21 mouse cellular contexts compared by ENCODE assay signal in genomic region chr9:66874297-66874696, GRCm38 (mm10). TPM values are rescaled to one million over a fixed set of nuclear protein-coding genes. Genes with fewer than 3 reads are reported as not detected.
DNase-seq lines count a peak whose midpoint lies in the region; ATAC-seq and TF ChIP-seq lines count a peak whose summit lies in the region.
"Had no signal": no experiment of that assay in that cellular context is flagged by ENCODE, and none has a peak within 500 bp of the region (broad histone marks: within the 10 kb centered on the region; RNA-seq: fewer than 3 reads in every experiment).

No protein-coding gene starts in this region.

- dilution Hi-C loops in CH12.LX (cut with MboI; ENCODE audit: extremely low pct_ligation_motif_present, extremely low pct_unique_long_range_greater_than_20kb, low sequenced_read_pairs): no loop called here

- no peak for TF ChIP-seq POLR2A in CH12.LX (IDR thresholded peaks at IDR 0.05; ENCODE audit: low read depth, low read length)
- TF ChIP-seq POLR2A in small intestine, adult 2 months (IDR thresholded peaks at IDR 0.05; ENCODE audit: low read depth, low read length): no peak

- WGBS in small intestine, adult 2 months: 96% methylated on average over 5 of the region's 5 CpGs
- 95% methylated on average over 5 of the region's 5 CpGs for WGBS in heart, embryonic 12.5 days

- intact Hi-C loops in gastrocnemius, postnatal 14 days (cut with DNase I; ENCODE audit: low total_unique reads): no loop called here

- no peaks in the 10 kb centered on the region for H3K27me3 ChIP-seq in megakaryocyte, embryonic 14.5 days (replicated peaks)
- no peaks in the 10 kb centered on the region for H3K27me3 ChIP-seq in CH12.LX (replicated peaks)
- H3K27me3 ChIP-seq in small intestine, adult 2 months (ENCODE audit: control insufficient read depth, insufficient read depth, low read length): no peaks in the 10 kb centered on the region
- H3K27me3 ChIP-seq in heart, embryonic 12.5 days (replicated peaks): no peaks in the 10 kb centered on the region
- H3K27me3 ChIP-seq: embryonic facial prominence, embryonic 15.5 days; forebrain, embryonic 12.5 days; heart, embryonic 13.5 days; hindbrain, embryonic 12.5 days had no signal

- peaks cover 75% of the 10 kb centered on the region for H3K4me1 ChIP-seq in megakaryocyte, embryonic 14.5 days
- H3K4me1 ChIP-seq in CH12.LX (ENCODE audit: control insufficient read depth in 1 of 2, insufficient read depth in 2 of 2): peaks cover 4% of the 10 kb centered on the region in 2 experiments; a peak in 2 of 4 replicates
- H3K4me1 ChIP-seq in small intestine, adult 2 months (ENCODE audit: control insufficient read depth, insufficient read depth, insufficient read length, low read length): peaks cover 6% of the 10 kb centered on the region; the same call in 1 of the 2 replicates
- 0 out of 2 replicates have a peak, but pooled peaks cover 11% of the 10 kb centered on the region for H3K4me1 ChIP-seq in heart, embryonic 12.5 days (replicated peaks)
- H3K4me1 ChIP-seq: embryonic facial prominence, embryonic 15.5 days; forebrain, embryonic 12.5 days; hindbrain, embryonic 12.5 days had no signal

- no peak for TF ChIP-seq CTCF in CH12.LX (conservative IDR thresholded peaks at IDR 0.05 in 1 of 2, IDR thresholded peaks at IDR 0.05 in 1 of 2; ENCODE audit: low read depth in 2 of 2, low read length in 2 of 2)
- no peak for TF ChIP-seq CTCF in small intestine, adult 2 months (IDR thresholded peaks at IDR 0.05; ENCODE audit: extremely low read depth, insufficient read length, insufficient replicate concordance, low read depth, low read length)

- ATAC-seq in megakaryocyte, adult 5-6 weeks (ENCODE audit: poor library complexity, severe bottlenecking): no peak
- ATAC-seq in erythroblast, adult 5-6 weeks (replicated peaks; ENCODE audit: low FRiP score, poor library complexity, severe bottlenecking): peak; percentile 52
- no peak for ATAC-seq in heart, embryonic 12.5 days (ENCODE audit: insufficient number of reproducible peaks, low FRiP score)
- ATAC-seq: forebrain, embryonic 16.5 days; hindbrain, embryonic 16.5 days had no signal

- TF ChIP-seq RAD21 in CH12.LX (IDR thresholded peaks at IDR 0.05; ENCODE audit: low read depth, low read length): no peak

- H3K9ac ChIP-seq in CH12.LX (ENCODE audit: insufficient read depth, low read depth): no peak overlapping the region
- H3K9ac ChIP-seq in heart, embryonic 12.5 days: no peak overlapping the region
- H3K9ac ChIP-seq: embryonic facial prominence, embryonic 15.5 days; forebrain, embryonic 12.5 days; heart, embryonic 13.5 days; hindbrain, embryonic 12.5 days had no signal

- H3K27ac ChIP-seq in CH12.LX (ENCODE audit: insufficient read depth, low read depth): peak overlapping the region; percentile 17; the same call in 1 of the 2 replicates
- peak overlapping the region; percentile 50 for H3K27ac ChIP-seq in small intestine, adult 2 months (ENCODE audit: insufficient read depth, low read depth, low read length)
- no peak overlapping the region for H3K27ac ChIP-seq in heart, embryonic 12.5 days (ENCODE audit: poor library complexity, severe bottlenecking)
- H3K27ac ChIP-seq: embryonic facial prominence, embryonic 15.5 days; forebrain, embryonic 12.5 days; heart, embryonic 13.5 days; hindbrain, embryonic 12.5 days had no signal

- no peaks in the 10 kb centered on the region for H3K79me2 ChIP-seq in CH12.LX (replicated peaks; ENCODE audit: control insufficient read depth, extremely low read depth, insufficient read depth, poor library complexity, severe bottlenecking)

- no peak for TF ChIP-seq EP300 in CH12.LX (IDR thresholded peaks at IDR 0.05; ENCODE audit: low read length)

- peak overlapping the region; percentile 70 for H3K4me3 ChIP-seq in megakaryocyte, embryonic 14.5 days (replicated peaks)
- H3K4me3 ChIP-seq in CH12.LX (replicated peaks in 1 of 3; ENCODE audit: low read depth in 2 of 3, low read length in 2 of 3, poor library complexity in 1 of 3): peak overlapping the region in 1 of 3 experiments; percentile 10
- no peak overlapping the region for H3K4me3 ChIP-seq in small intestine, adult 2 months (ENCODE audit: low read depth, low read length)
- no peak overlapping the region for H3K4me3 ChIP-seq in heart, embryonic 12.5 days
- H3K4me3 ChIP-seq: embryonic facial prominence, embryonic 15.5 days; forebrain, embryonic 12.5 days; heart, embryonic 13.5 days; hindbrain, embryonic 12.5 days had no signal

- peaks cover 77% of the 10 kb centered on the region for H3K36me3 ChIP-seq in megakaryocyte, embryonic 14.5 days (replicated peaks; ENCODE audit: low read length)
- peaks cover 6 to 35% of the 10 kb centered on the region in 2 experiments for H3K36me3 ChIP-seq in CH12.LX (replicated peaks in 1 of 2; ENCODE audit: control insufficient read depth in 1 of 2, insufficient read depth in 1 of 2, low read length in 1 of 2)
- no peaks in the 10 kb centered on the region for H3K36me3 ChIP-seq in small intestine, adult 2 months (ENCODE audit: control insufficient read depth, insufficient read depth, low read length)
- 0 out of 2 replicates have a peak, but pooled peaks cover 3% of the 10 kb centered on the region for H3K36me3 ChIP-seq in heart, embryonic 12.5 days
- H3K36me3 ChIP-seq: hindbrain, embryonic 12.5 days had no signal

- 0 out of 2 replicates have a peak, but pooled peaks cover 4% of the 10 kb centered on the region for H3K9me3 ChIP-seq in megakaryocyte, embryonic 14.5 days
- H3K9me3 ChIP-seq in CH12.LX (replicated peaks; ENCODE audit: low read length): peaks cover 2% of the 10 kb centered on the region
- H3K9me3 ChIP-seq in heart, embryonic 12.5 days (replicated peaks): peaks cover 5% of the 10 kb centered on the region
- H3K9me3 ChIP-seq: embryonic facial prominence, embryonic 15.5 days; heart, embryonic 13.5 days had no signal

- H3K4me2 ChIP-seq in CH12.LX (ENCODE audit: insufficient read depth, low read depth, poor library complexity, severe bottlenecking): no peak overlapping the region
- H3K4me2 ChIP-seq in heart, embryonic 12.5 days: no peak overlapping the region
- H3K4me2 ChIP-seq: embryonic facial prominence, embryonic 15.5 days; forebrain, embryonic 12.5 days; heart, embryonic 13.5 days; hindbrain, embryonic 12.5 days had no signal

- DNase-seq in CH12.LX (ENCODE audit: extremely low read depth): no peak
- DNase-seq in gastrocnemius, postnatal 14 days: no peak
- DNase-seq: adrenal gland, adult 8-10 months; adrenal gland, postnatal 36 days; cerebellum, adult 11 months; cerebellum, adult 8-10 months; cerebellum, postnatal 14 days; embryo, embryonic 11 days; gastrocnemius, postnatal 10 days; heart, postnatal 4 days had no signal

- in situ Hi-C loops in CH12.LX (cut with MboI; ENCODE audit: low pct_ligation_motif_present, low pct_unique_long_range_greater_than_20kb, low sequenced_read_pairs): no loop called here

TF ChIP-seq in CH12.LX, 34 proteins besides CTCF, POLR2A, EP300 and RAD21:
- TF ChIP-seq ZNF384 (IDR thresholded peaks at IDR 0.05; ENCODE audit: low read depth, low read length) (no peak), ZMIZ1 (IDR thresholded peaks at IDR 0.05; ENCODE audit: low read depth, low read length) (no peak), CHD2 (IDR thresholded peaks at IDR 0.05; ENCODE audit: low read length) (no peak), E2F4 (IDR thresholded peaks at IDR 0.05; ENCODE audit: insufficient replicate concordance, low read depth, low read length) (no peak), MXI1 (IDR thresholded peaks at IDR 0.05; ENCODE audit: low read depth, low read length) (no peak), ZKSCAN1 (IDR thresholded peaks at IDR 0.05; ENCODE audit: borderline replicate concordance, low read depth, low read length) (no peak), TBP (conservative IDR thresholded peaks at IDR 0.05; ENCODE audit: low read depth, low read length) (no peak), JUND (conservative IDR thresholded peaks at IDR 0.05; ENCODE audit: low read depth, low read length) (no peak), MAFK (IDR thresholded peaks at IDR 0.05; ENCODE audit: insufficient replicate concordance, low read length) (no peak)
TF ChIP-seq in CH12.LX: peak in this region for 0.

RNA-seq across cellular contexts. Expression of gene Aph1c, which starts 39.8 kb away (rescaled TPM):
- 1.2 TPM in 1 of 2 replicates, not detected in the other for polyA plus RNA-seq in megakaryocyte, embryonic 14.5 days (2012; ENCODE audit: insufficient read depth, low replicate concordance)
- 25.0 and 31.4 TPM in 2 replicates for total RNA-seq in megakaryocyte, adult 5-6 weeks (2015)
- total RNA-seq in megakaryocyte, adult 5-6 weeks (2017): 8.4 and 9.6 TPM in 2 replicates
- 0.34 and 0.89 TPM in 2 replicates for total RNA-seq in CH12.LX (2012; rRNA removed)
- 0.07 TPM in 1 of 2 replicates, not detected in the other for total RNA-seq in CH12.LX (2014; rRNA removed)
- polyA plus RNA-seq in CH12.LX (2012; ENCODE audit: insufficient read length, low read depth): 0.10 and 0.53 TPM in 2 replicates
- total RNA-seq in erythroblast, adult 5-6 weeks (2015; ENCODE audit: low replicate concordance): 3.3 and 5.6 TPM in 2 replicates
- total RNA-seq in erythroblast, adult 5-6 weeks (2017; ENCODE audit: low replicate concordance): 0.84 and 3.2 TPM in 2 replicates
- polyA plus RNA-seq in small intestine, adult 2 months (2012; rRNA removed): 0.13 and 0.22 TPM in 2 replicates
- 1.6 and 1.8 TPM in 2 replicates for polyA plus RNA-seq in heart, embryonic 12.5 days (2016; fragmentation: Nextera tagmentation; extraction: Ambion mirVana)
- total RNA-seq in gastrocnemius, postnatal 14 days (2021): 1 to 10 TPM in 1 of 2 experiments, under 1 TPM in 1; 0.92 to 1.2 TPM

RNA-seq across cellular contexts. Expression of gene Rab8b, which starts 45.2 kb away (rescaled TPM):
- 3.2 TPM in 1 of 2 replicates, not detected in the other for polyA plus RNA-seq in megakaryocyte, embryonic 14.5 days (2012; ENCODE audit: insufficient read depth, low replicate concordance)
- total RNA-seq in megakaryocyte, adult 5-6 weeks (2015): 78.2 and 82.1 TPM in 2 replicates
- total RNA-seq in megakaryocyte, adult 5-6 weeks (2017): 141 and 154 TPM in 2 replicates
- total RNA-seq in CH12.LX (2012; rRNA removed) (12.2 and 14.0 TPM in 2 replicates), CH12.LX (2014; rRNA removed) (28.0 and 31.1 TPM in 2 replicates)
- 23.6 and 26.1 TPM in 2 replicates for polyA plus RNA-seq in CH12.LX (2012; ENCODE audit: insufficient read length, low read depth)
- 41.3 and 62.1 TPM in 2 replicates for total RNA-seq in erythroblast, adult 5-6 weeks (2015; ENCODE audit: low replicate concordance)
- total RNA-seq in erythroblast, adult 5-6 weeks (2017; ENCODE audit: low replicate concordance): 99.4 and 106 TPM in 2 replicates
- 2.7 and 3.0 TPM in 2 replicates for polyA plus RNA-seq in small intestine, adult 2 months (2012; rRNA removed)
- 22.3 and 24.4 TPM in 2 replicates for polyA plus RNA-seq in heart, embryonic 12.5 days (2016; fragmentation: Nextera tagmentation; extraction: Ambion mirVana)
- total RNA-seq in gastrocnemius, postnatal 14 days (2021): 1 to 10 TPM; 9.5 to 9.8 TPM
